Mouse (Mus musculus) monocyte, adult 2 months (primary cell): ENCODE measurements around the gene Ntrk1.
"Not testable (repeated sequence)": the region's sequence is repeated elsewhere in the genome, so short reads cannot be mapped to it uniquely, and the experiment has no call there.

Experiments
- DNase-seq, 2 experiments: peaks; one replicate each; pipeline ENCODE4 v3.0.0; 2022; ENCODE audit warnings: low spot score in 2 of 2, low read depth in 1 of 2

Ntrk1 gene

DNA sequence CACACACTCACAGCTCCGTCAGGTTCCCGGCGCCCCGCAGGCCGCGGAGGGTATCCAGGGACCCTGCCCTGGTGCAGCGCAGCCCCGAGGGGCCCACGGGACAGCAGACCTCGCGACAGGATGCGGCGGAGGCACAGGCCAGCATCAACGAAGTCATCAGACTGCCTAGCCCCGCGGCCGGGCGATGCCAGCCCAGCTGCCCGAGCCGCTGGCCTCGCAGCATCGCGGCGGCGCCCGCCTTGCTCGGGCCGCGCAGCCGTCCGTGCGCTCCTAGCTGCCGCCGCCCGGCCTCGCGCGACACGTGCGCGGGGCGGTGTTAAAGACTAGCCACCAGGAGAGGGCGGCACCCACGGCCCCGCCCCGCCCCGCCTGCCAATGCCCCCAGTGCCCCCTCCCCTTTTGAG, at the start of gene Ntrk1:
Gene Ntrk1 (minus strand): TSS at position 241 of the 404 bp plus-strand sequence.
- DNase-seq = no peak

GRCm38 (mm10) chr3:87840858-87841257, 45.9 kb upstream of the Ntrk1 start:
- DNase-seq = no peak

DNA sequence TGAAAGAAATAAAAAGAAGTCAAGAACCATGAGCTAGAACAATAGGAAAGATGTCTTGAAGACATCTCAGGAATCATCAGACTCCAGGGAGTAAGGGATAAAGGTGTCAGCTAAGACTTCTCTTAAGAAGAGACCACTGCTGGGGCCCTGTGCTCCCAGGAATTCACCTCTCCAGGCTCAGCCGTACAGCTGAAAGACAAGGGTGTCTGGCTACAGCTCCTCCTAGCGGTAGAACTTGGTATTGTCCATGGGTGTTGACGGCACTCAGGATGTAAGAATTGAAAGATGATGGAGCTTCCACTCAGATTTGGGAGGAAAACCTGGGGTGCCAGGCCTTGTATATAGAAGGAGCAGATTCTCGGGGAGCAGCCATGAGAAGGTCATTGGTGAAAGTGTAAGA, 43.7 kb upstream of the Ntrk1 start:
- peak in 1 of 2 experiments; percentile 35 for DNase-seq

- no peak for DNase-seq
Measured at GRCm38 (mm10) chr3:87833482-87833881, 38.5 kb upstream of the Ntrk1 start.

DNA sequence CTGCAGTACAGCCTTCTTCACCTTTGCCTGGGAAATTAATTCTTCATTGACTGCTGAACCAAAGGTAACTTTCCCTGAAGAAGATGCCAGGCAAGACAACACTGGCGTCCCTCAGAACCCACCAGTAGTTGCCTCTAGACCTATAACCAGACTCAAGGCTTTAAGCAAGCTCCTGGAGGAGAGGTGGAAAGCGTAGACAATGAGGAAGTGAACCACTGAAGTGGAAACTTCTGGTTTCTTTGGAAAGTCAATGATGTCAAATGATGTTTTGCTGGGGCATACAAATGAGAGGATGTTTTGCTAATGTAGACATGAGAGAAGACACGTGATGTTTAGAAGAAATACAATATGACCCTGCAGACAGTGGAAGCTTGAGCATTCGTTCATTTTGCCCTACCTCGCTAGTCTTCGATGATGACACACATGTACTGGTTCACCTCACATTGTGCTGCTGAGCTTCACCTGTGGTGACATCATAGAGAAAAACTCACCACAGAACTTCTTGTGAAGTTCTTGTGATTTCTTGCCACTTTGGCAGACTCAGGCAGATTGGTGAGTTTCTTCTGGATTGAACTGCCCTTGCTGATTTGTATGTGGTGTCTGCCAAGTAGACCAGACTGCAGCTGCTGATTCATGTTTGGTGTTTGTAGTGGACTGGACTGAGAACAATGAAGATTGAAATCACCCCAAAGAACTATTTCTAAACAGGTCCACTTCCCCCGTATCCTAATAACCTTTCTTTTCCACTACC, 37.3 kb upstream of the Ntrk1 start:
- DNase-seq = no peak

DNA sequence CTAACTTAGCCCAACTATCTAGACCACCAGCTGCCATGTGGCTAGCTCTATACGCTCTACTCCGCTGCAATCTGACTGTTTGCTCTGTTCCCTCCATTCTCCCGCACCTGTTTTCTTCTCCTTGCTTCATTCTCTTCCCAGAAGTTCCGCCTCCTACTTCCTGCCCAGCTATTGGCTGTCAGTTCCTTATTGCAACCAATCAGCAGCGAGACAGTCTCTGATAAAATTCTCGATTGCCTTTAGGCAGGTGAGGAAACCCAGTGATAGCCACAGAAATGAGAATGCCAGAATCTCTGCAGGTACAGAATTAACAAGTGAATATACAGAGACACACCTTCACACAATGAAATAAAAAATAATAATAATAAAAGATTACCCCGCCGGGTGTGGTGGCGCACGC, 34.1 kb upstream of the Ntrk1 start:
- DNase-seq = no peak

DNA sequence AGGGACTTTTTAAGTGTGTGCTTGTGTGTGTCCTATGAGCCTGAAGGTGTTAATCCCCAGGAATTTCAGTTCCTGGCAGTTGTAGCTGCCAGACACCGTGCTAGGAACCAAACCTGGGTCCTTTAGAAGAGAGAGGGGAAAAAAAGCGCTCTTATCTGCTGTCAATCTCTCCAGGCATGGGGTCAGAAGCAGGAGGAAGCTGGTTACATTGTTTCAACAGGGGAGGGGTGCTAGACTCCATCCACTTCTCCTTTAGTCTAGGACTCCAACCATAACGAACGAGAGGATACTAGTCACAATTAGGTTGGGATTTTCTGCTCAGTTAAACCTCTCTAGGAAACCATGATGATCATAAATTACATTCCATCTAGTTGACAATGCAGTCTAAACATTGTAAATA, 33.5 kb upstream of the Ntrk1 start:
- DNase-seq = no peak

DNA sequence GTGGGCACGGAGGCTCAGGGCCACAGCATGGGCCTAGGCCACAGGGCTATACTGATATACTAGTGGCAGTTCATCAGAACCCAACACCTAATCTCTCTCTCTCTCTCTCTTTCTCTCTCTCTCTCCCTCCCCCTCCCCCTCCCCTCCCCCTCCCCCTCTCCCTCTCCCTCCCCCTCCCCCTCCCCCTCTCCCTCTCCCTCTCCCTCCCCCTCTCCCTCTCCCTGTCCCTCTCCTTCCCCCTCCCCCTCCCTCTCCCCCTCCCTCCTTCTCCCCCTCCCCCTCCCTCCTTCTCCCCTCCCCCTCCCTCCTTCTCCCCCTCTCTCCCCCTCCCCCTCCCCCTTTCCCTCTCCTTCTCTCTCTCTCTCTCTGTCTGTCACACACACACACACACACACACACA, 29.2 kb upstream of the Ntrk1 start, which contains the start of gene Pear1:
Gene Pear1 (minus strand): TSS at position 101 of the 400 bp plus-strand sequence.
- not testable (repeated sequence) for DNase-seq

- no peak for DNase-seq
Measured at GRCm38 (mm10) chr3:87818226-87818625, 23.3 kb upstream of the Ntrk1 start.

GRCm38 (mm10) chr3:87816646-87817093, 21.7 kb upstream of the Ntrk1 start:
- DNase-seq = peak in 1 of 2 experiments; percentile 35

GRCm38 (mm10) chr3:87816166-87816565, 21.2 kb upstream of the Ntrk1 start:
- DNase-seq = no peak

- DNase-seq = no peak
Measured at GRCm38 (mm10) chr3:87812873-87813272, 17.9 kb upstream of the Ntrk1 start.

DNA sequence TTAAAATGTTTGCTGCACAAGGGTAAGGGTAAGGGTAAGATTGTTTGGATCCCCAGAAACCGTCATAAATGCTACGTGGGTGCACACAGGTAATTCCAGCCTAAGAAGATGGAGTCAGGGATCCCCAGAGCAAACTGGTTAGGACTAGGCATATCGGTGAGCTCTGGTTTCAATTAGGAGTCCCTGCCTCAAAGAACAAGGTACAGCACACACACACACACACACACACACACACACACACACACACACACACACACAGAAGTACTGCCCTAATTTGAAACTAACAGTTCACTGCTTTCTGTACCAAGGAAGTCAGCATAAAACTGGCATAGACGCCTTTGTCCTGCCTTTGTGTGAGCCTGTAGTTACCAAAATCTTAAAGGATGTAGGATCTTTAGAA, 17.5 kb upstream of the Ntrk1 start:
- no peak for DNase-seq

- DNase-seq = no peak
Measured at GRCm38 (mm10) chr3:87811297-87811696, 16.3 kb upstream of the Ntrk1 start.

DNA sequence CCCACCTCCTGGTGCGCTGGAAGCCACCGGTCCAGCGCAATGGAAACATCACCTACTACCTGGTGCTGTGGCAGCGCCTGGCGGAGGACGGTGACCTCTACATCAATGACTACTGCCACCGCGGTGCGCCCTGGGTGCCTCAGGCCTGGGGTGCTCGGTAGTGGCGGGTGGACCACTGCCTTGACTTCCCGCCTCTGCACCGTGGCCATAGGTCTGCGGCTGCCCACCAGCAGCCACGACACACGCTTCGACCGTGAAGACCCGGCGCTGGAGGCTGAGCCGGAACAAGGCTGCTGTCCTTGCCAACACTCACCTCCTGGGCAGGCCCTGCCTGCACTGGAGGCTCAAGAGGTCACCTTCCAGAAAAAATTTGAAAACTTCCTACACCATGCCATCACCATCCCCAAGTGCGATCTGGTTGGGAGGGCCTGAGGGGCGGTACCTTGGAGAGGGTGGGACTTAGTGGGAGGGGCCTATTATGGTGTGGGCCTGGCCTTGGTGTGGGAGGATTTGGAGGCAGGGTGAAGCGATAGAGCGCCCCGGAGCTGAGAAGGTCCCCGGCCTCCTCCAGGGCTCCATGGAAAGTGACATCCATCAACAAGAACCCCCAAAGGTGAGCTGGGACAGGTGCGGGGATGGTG, 14.5 kb upstream of the Ntrk1 start:
- DNase-seq = no peak

DNA sequence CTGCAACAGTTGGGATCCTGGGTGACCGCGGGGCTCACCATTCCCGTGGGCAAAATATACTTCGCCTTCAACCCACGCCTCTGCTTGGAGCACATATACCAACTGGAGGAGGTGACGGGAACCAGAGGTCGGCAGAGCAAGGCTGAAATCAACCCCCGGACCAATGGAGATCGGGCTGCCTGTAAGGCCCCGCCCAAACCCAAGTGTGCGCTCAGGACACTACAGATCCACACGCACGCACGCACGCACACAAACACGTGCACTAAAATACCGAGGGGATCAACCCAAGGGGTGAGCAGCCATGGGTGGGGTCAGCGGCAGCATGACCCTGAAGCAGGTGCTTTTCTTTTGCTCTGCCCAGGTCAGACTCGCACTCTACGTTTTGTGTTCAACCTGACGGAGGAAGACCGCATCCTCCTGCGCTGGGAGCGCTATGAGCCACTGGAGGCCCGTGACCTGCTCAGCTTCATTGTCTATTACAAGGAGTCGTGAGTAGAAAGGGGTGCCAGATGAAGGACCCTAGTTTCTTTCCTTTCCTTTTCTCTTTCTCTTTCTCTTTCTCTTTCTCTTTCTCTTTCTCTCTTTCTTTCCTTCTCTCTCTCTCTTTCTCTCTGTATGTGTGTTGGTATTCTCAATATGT, 9.2 kb upstream of the Ntrk1 start:
- no peak for DNase-seq

GRCm38 (mm10) chr3:87801681-87802080, 6.7 kb upstream of the Ntrk1 start:
- no peak for DNase-seq

- no peak for DNase-seq
Measured at GRCm38 (mm10) chr3:87796736-87797334, 1.9 kb upstream of the Ntrk1 start, which contains the start of gene Insrr. Gene Insrr (plus strand): TSS chr3:87796951.

GRCm38 (mm10) chr3:87795336-87796277, 645 bp upstream of the Ntrk1 start:
- DNase-seq = peak in 1 of 2 experiments; percentile 10

GRCm38 (mm10) chr3:87789768-87790167, 5.2 kb downstream of the Ntrk1 start:
- no peak for DNase-seq
